Mouse (Mus musculus): ENCODE results near the gene Csrnp3.

DNA sequence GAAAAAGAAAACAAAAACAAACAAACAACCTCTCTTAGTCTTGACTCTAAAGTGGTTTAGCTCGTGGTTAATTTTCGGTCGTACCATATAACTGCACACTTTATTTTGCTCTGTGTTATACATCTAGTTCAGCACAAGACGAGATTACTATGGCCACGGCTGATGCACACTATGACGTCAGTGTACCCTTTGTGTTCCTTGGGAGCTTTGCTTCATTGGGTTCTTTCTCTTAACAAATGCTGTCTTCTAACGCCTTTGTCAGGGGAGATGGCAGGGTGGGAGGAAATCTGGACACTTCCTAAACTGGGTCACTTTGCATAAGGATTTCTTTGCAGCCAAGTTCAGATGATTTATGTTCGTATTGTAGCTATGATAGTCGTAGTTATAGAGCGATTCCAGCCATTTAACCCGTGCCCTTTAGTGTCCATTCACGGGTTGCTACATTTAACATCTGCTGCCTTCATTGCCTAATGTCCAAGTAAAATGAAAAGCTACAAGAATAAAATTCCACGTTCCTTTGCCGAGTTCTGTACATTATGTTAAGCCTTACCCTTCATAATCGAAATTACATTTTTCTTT, 79.9 kb downstream of the Csrnp3 start:
- no peak for TF ChIP-seq CTCF (IDR thresholded peaks at IDR 0.05; ENCODE audit: extremely low read depth, insufficient read depth, insufficient read length, insufficient replicate concordance)
- no peak for TF ChIP-seq POLR2A (IDR thresholded peaks at IDR 0.05; ENCODE audit: low read depth, low read length)

All from spleen, adult 2 months (tissue).